Mouse (Mus musculus) cortical plate, adult 2 months (tissue): Measurements from ENCODE around the gene Gnat2.

Experiments used
- CTCF ChIP-seq: fragments of 200-500 bp; IDR thresholded peaks from 2 replicates; pipeline ENCODE4 v1.5.1; 2011; ENCODE audit warnings: mild to moderate bottlenecking, control low read depth, low read length; ENCODE audit not compliant: insufficient read depth; ENCODE audit errors: extremely low read depth
- POLR2A ChIP-seq: fragments of 200-500 bp; IDR thresholded peaks from 2 replicates; pipeline ENCODE4 v1.6.1; 2011; ENCODE audit warnings: mild to moderate bottlenecking, low read length, control low read depth; ENCODE audit not compliant: insufficient read depth; ENCODE audit errors: extremely low read depth

- TF ChIP-seq CTCF (no peak), POLR2A (no peak)
Observed at GRCm38 (mm10) chr3:108096726-108097125, 4.1 kb downstream of the Gnat2 start.
